Mouse (Mus musculus): ENCODE results near the gene Ifitm2. TPM values are rescaled to one million over a fixed set of nuclear protein-coding genes. Genes with fewer than 3 reads are reported as not detected.
"Not testable (repeated sequence)": the region's sequence is repeated elsewhere in the genome, so short reads cannot be mapped to it uniquely, and the experiment has no call there.

The Ifitm2 gene
- polyA plus RNA-seq, 1 experiment from 2014 or later = 1,006 TPM

DNA sequence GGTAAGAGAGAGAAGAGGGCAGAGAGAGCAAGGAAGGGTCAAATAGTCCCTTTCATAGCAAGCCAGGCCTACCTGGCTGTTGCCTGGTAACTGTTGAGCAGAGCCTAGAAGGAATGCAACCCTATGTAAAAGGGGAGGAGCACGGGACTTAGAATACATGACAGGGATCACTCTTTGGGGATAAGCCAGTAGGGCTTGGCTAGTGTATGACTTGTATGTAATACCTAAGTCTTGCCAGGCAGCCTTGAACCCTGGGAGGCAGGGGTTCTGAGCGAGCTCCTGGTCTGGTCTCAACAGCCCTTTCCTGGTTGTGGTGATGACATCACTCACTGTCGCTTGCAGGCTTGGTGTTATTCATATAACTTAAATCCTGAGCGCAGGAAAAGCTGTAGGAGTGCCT is 33.2 kb upstream of the Ifitm2 start:
- Histone ChIP-seq H3K9ac (ENCODE audit: low read length) (no peak overlapping the region), H3K36me3 (ENCODE audit: control insufficient read depth, insufficient read depth, low read length) (no peaks in the 10 kb centered on the region), H3K4me2 (ENCODE audit: low read depth, low read length) (no peak overlapping the region), H3K4me3 (replicated peaks; ENCODE audit: low read length) (no peak overlapping the region), H3K27me3 (ENCODE audit: control insufficient read depth, insufficient read depth, low read length) (no peaks in the 10 kb centered on the region), H3K9me3 (replicated peaks; ENCODE audit: control insufficient read depth, low read length) (no peaks in the 10 kb centered on the region), H3K4me1 (ENCODE audit: control insufficient read depth, insufficient read depth, low read length) (0 out of 2 replicates have a peak, but pooled peaks cover 3% of the 10 kb centered on the region), H3K27ac (ENCODE audit: low read length) (no peak overlapping the region)
- 75% methylated on average over 4 of the region's 4 CpGs for WGBS
- peak; percentile 39; the same call in 1 of the 2 replicates for ATAC-seq (ENCODE audit: insufficient read depth, low FRiP score)

- Histone ChIP-seq H3K27me3 (ENCODE audit: control insufficient read depth, insufficient read depth, low read length) (no peaks in the 10 kb centered on the region), H3K4me1 (ENCODE audit: control insufficient read depth, insufficient read depth, low read length) (0 out of 2 replicates have a peak, but pooled peaks cover 3% of the 10 kb centered on the region), H3K9ac (ENCODE audit: low read length) (no peak overlapping the region), H3K9me3 (replicated peaks; ENCODE audit: control insufficient read depth, low read length) (no peaks in the 10 kb centered on the region), H3K27ac (ENCODE audit: low read length) (peak overlapping the region; percentile 1; the same call in 1 of the 2 replicates), H3K4me3 (replicated peaks; ENCODE audit: low read length) (no peak overlapping the region), H3K4me2 (ENCODE audit: low read depth, low read length) (no peak overlapping the region), H3K36me3 (ENCODE audit: control insufficient read depth, insufficient read depth, low read length) (no peaks in the 10 kb centered on the region)
- 65% methylated on average over 17 of the region's 17 CpGs for WGBS
- ATAC-seq (ENCODE audit: insufficient read depth, low FRiP score) = no peak
These were observed 31.7 kb upstream of the Ifitm2 start for GRCm38 (mm10) chr7:140987182-140988138.

- Histone ChIP-seq H3K4me2 (ENCODE audit: low read depth, low read length) (no peak overlapping the region), H3K9ac (ENCODE audit: low read length) (no peak overlapping the region), H3K4me3 (replicated peaks; ENCODE audit: low read length) (no peak overlapping the region), H3K9me3 (replicated peaks; ENCODE audit: control insufficient read depth, low read length) (no peaks in the 10 kb centered on the region), H3K27ac (ENCODE audit: low read length) (no peak overlapping the region), H3K27me3 (ENCODE audit: control insufficient read depth, insufficient read depth, low read length) (no peaks in the 10 kb centered on the region), H3K36me3 (ENCODE audit: control insufficient read depth, insufficient read depth, low read length) (no peaks in the 10 kb centered on the region), H3K4me1 (ENCODE audit: control insufficient read depth, insufficient read depth, low read length) (no peaks in the 10 kb centered on the region)
- ATAC-seq (ENCODE audit: insufficient read depth, low FRiP score) = no peak
- 88% methylated on average over 7 of the region's 7 CpGs for WGBS
These were observed 27.2 kb upstream of the Ifitm2 start for GRCm38 (mm10) chr7:140982971-140983370.

DNA sequence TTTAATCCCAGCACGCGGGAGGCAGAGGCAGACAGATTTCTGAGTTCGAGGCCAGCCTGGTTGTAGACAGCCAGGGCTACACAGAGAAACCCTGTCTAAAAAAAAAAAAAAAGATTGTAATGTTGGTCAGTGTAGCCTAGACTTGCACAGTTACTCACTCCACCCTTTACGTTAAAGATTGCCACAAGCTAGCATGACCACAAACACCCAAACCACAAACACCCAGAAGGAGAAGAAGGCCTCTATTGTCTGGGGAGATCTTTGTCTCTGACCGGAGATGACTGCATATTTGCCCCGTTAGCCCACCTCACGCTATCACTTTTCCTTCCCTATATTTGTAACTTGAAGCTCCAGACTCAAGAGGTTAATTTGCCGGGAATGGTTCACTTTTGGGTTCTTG is 25.9 kb upstream of the Ifitm2 start:
- H3K4me1 ChIP-seq (ENCODE audit: control insufficient read depth, insufficient read depth, low read length) = no peaks in the 10 kb centered on the region
- H3K9ac ChIP-seq (ENCODE audit: low read length) = no peak overlapping the region
- H3K27me3 ChIP-seq (ENCODE audit: control insufficient read depth, insufficient read depth, low read length) = no peaks in the 10 kb centered on the region
- H3K4me2 ChIP-seq (ENCODE audit: low read depth, low read length) = no peak overlapping the region
- H3K27ac ChIP-seq (ENCODE audit: low read length) = no peak overlapping the region
- no peak for ATAC-seq (ENCODE audit: insufficient read depth, low FRiP score)
- 91% methylated on average over 8 of the region's 8 CpGs for WGBS
- H3K9me3 ChIP-seq (replicated peaks; ENCODE audit: control insufficient read depth, low read length) = no peaks in the 10 kb centered on the region
- H3K36me3 ChIP-seq (ENCODE audit: control insufficient read depth, insufficient read depth, low read length) = no peaks in the 10 kb centered on the region
- no peak overlapping the region for H3K4me3 ChIP-seq (replicated peaks; ENCODE audit: low read length)

DNA sequence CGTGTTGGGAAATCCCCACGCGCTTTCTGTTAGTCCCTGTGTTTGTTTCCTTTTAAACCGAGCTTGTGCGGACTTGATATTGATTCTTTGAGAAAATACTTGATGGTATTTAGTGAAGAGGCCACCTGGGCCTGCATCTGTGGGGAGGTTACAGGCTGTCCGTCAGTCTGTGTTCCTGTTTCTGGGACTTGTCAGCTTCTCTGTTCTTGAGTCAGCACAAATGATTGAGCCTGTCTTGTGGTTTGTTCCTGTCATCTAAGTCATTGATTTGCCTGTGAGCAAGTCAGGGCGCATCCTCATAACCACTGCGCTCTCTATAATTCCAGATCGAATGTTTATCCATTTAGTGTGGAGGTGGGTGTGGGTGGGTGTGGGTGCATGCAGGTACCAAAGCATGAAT is 20.9 kb upstream of the Ifitm2 start:
- H3K36me3 ChIP-seq (ENCODE audit: control insufficient read depth, insufficient read depth, low read length); H3K4me3 ChIP-seq (replicated peaks; ENCODE audit: low read length); H3K4me2 ChIP-seq (ENCODE audit: low read depth, low read length); H3K9ac ChIP-seq (ENCODE audit: low read length); H3K9me3 ChIP-seq (replicated peaks; ENCODE audit: control insufficient read depth, low read length); ATAC-seq (ENCODE audit: insufficient read depth, low FRiP score); H3K27me3 ChIP-seq (ENCODE audit: control insufficient read depth, insufficient read depth, low read length); H3K27ac ChIP-seq (ENCODE audit: low read length): not testable (repeated sequence)
- peaks cover 18% of the 10 kb centered on the region for H3K4me1 ChIP-seq (ENCODE audit: control insufficient read depth, insufficient read depth, low read length)
- 79% methylated on average over 9 of the region's 9 CpGs for WGBS

- Histone ChIP-seq H3K4me1 (ENCODE audit: control insufficient read depth, insufficient read depth, low read length) (peaks cover 28% of the 10 kb centered on the region), H3K27me3 (ENCODE audit: control insufficient read depth, insufficient read depth, low read length) (no peaks in the 10 kb centered on the region), H3K36me3 (ENCODE audit: control insufficient read depth, insufficient read depth, low read length) (no peaks in the 10 kb centered on the region), H3K9ac (ENCODE audit: low read length) (no peak overlapping the region), H3K27ac (ENCODE audit: low read length) (peak overlapping the region; percentile 31; the same call in 1 of the 2 replicates), H3K9me3 (replicated peaks; ENCODE audit: control insufficient read depth, low read length) (no peaks in the 10 kb centered on the region), H3K4me3 (replicated peaks; ENCODE audit: low read length) (no peak overlapping the region), H3K4me2 (ENCODE audit: low read depth, low read length) (no peak overlapping the region)
- WGBS = 41% methylated on average over 3 of the region's 3 CpGs
- no peak for ATAC-seq (ENCODE audit: insufficient read depth, low FRiP score)
These were observed 19.7 kb upstream of the Ifitm2 start for GRCm38 (mm10) chr7:140975465-140975864.

DNA sequence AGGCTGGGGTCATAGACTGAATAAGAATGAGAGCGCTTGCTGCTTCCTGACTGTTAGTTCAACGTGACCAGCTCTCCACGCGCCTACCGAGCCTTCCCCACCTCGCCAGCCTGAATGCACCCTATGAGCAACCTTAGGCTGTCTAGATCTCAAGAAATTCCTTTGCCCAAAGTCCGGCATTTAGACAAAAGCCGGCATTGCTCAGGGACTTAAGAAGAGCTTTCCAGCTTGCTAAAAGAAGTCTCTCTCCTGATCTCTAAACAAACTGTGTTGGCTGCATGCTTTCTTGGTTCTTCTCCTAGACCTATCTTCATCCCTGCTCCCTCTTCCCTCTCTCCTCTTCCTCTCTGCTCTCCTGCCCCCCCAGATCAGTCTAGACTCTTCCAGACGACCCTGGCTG is 19.2 kb upstream of the Ifitm2 start:
- ATAC-seq (ENCODE audit: insufficient read depth, low FRiP score) = no peak
- Histone ChIP-seq H3K4me1 (ENCODE audit: control insufficient read depth, insufficient read depth, low read length) (peaks cover 28% of the 10 kb centered on the region), H3K4me2 (ENCODE audit: low read depth, low read length) (no peak overlapping the region), H3K4me3 (replicated peaks; ENCODE audit: low read length) (no peak overlapping the region), H3K27me3 (ENCODE audit: control insufficient read depth, insufficient read depth, low read length) (no peaks in the 10 kb centered on the region), H3K9ac (ENCODE audit: low read length) (0 out of 2 replicates have a peak overlapping the region, but pooled peaks have one; percentile 24), H3K9me3 (replicated peaks; ENCODE audit: control insufficient read depth, low read length) (no peaks in the 10 kb centered on the region), H3K36me3 (ENCODE audit: control insufficient read depth, insufficient read depth, low read length) (no peaks in the 10 kb centered on the region), H3K27ac (ENCODE audit: low read length) (peak overlapping the region; percentile 31)
- WGBS = 30% methylated on average over 9 of the region's 9 CpGs

DNA sequence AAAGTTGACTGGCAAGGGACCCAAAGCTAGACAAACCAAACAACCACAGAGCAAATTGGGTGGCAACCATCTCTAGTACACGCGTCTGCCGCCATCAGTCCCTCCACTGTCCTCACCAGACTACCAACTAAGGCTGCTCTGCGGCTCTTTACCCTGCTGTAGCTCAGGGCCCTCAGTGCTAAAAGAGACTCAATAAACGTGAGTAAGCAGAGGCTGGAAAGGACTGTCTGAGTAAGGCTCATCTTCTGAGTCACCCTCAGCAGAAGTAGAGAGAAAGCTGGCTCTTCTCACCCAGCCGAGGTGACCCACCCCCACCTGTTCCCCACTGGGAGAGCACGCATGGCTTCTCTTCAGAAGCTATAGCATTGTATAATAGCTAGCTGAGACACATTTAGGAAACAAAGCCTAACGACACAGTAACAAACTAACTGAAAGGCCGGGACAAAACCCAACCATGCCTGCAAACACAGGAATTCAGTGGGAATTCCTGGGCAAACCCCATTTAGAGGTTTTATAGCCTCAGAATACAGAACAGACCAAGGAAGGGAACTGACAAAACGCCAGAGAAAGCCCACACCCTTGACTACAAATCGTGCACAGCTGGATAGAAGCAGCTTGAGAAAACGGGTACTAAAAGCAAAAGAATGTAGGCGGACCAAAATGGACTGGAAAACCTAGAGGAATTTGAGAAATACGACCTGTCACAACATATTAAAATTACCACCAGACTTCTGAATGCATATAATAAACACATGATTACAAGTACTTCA is 17.8 kb upstream of the Ifitm2 start:
- Histone ChIP-seq H3K4me2 (ENCODE audit: low read depth, low read length) (no peak overlapping the region), H3K36me3 (ENCODE audit: control insufficient read depth, insufficient read depth, low read length) (no peaks in the 10 kb centered on the region), H3K9ac (ENCODE audit: low read length) (no peak overlapping the region), H3K27ac (ENCODE audit: low read length) (peak overlapping the region; percentile 5; the same call in 1 of the 2 replicates), H3K9me3 (replicated peaks; ENCODE audit: control insufficient read depth, low read length) (no peaks in the 10 kb centered on the region), H3K4me1 (ENCODE audit: control insufficient read depth, insufficient read depth, low read length) (peaks cover 28% of the 10 kb centered on the region), H3K4me3 (replicated peaks; ENCODE audit: low read length) (no peak overlapping the region), H3K27me3 (ENCODE audit: control insufficient read depth, insufficient read depth, low read length) (no peaks in the 10 kb centered on the region)
- no peak for ATAC-seq (ENCODE audit: insufficient read depth, low FRiP score)
- 41% methylated on average over 14 of the region's 14 CpGs for WGBS
